Mouse (Mus musculus): ENCODE measurements at regions not wholly inside any gene's neighbourhood (a gene's known extent, or its start where the extent isn't known, plus 50 kb on each side); places are given as distances from the start of the nearest gene placed in this dataset.

DNA sequence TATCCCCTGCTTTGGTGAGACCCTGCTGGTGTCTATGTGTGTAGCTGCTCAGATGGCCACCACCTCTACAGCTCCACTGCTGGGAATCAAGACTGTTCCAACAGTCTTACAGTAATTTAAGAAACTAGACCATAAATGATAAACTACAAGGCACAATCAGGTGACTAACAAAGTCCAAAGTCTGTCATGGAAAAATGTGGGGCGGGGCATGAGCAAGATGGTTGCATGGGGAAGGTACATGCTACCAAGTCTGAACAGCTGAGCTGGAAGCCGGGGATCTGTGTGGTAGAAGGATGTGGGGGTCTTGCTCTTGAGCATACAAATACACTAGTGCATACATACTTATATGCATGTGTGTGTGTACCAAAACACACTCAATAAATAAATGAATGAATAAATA lies 278.8 kb upstream of the Sox2 start:
- Histone ChIP-seq H3K4me2 (replicated peaks; ENCODE audit: low read depth) (no peak overlapping the region), H3K36me3 (ENCODE audit: control insufficient read depth, insufficient read depth, low read length) (no peaks in the 10 kb centered on the region), H3K4me1 (replicated peaks; ENCODE audit: control insufficient read depth, insufficient read depth) (no peaks in the 10 kb centered on the region), H3K4me3 (ENCODE audit: low read depth, low read length) (no peak overlapping the region), H3K9me3 (ENCODE audit: control insufficient read depth, low read length) (no peaks in the 10 kb centered on the region), H3K9ac (ENCODE audit: low read length) (no peak overlapping the region), H3K27me3 (ENCODE audit: control insufficient read depth, insufficient read depth, low read length) (no peaks in the 10 kb centered on the region), H3K27ac (replicated peaks) (no peak overlapping the region)
- ATAC-seq (ENCODE audit: low FRiP score, low TSS enrichment) (no peak), DNase-seq (ENCODE audit: low spot score) (no peak)
- WGBS = 72% methylated on average over 2 of the region's 2 CpGs
- no peak for TF ChIP-seq CTCF (IDR thresholded peaks at IDR 0.05; ENCODE audit: low read depth)
- TF ChIP-seq EP300 (optimal IDR thresholded peaks at IDR 0.05) = no peak

- WGBS = 57% methylated on average over 9 of the region's 9 CpGs
These were observed 257.0 kb upstream of the Dnajc19 start for GRCm38 (mm10) chr3:34338100-34338499.

GRCm38 (mm10) chr3:34333555-34333954 lies 252.4 kb upstream of the Dnajc19 start:
- WGBS = 61% methylated on average over 4 of the region's 4 CpGs
- Histone ChIP-seq H3K4me2 (replicated peaks; ENCODE audit: low read depth) (no peak overlapping the region), H3K4me3 (ENCODE audit: low read depth, low read length) (no peak overlapping the region), H3K4me1 (replicated peaks; ENCODE audit: control insufficient read depth, insufficient read depth) (no peaks in the 10 kb centered on the region), H3K9ac (ENCODE audit: low read length) (no peak overlapping the region), H3K36me3 (ENCODE audit: control insufficient read depth, insufficient read depth, low read length) (no peaks in the 10 kb centered on the region), H3K27me3 (ENCODE audit: control insufficient read depth, insufficient read depth, low read length) (no peaks in the 10 kb centered on the region), H3K27ac (replicated peaks) (no peak overlapping the region), H3K9me3 (ENCODE audit: control insufficient read depth, low read length) (no peaks in the 10 kb centered on the region)
- DNase-seq (ENCODE audit: low spot score) = no peak
- no peak for TF ChIP-seq EP300 (optimal IDR thresholded peaks at IDR 0.05)
- TF ChIP-seq CTCF (IDR thresholded peaks at IDR 0.05; ENCODE audit: low read depth) = no peak
- ATAC-seq (ENCODE audit: low FRiP score, low TSS enrichment) = no peak

More at GRCm38 (mm10) chr3:34338100-34338499, 257.0 kb upstream of the Dnajc19 start:
- Histone ChIP-seq H3K9me3 (ENCODE audit: control insufficient read depth, low read length) (no peaks in the 10 kb centered on the region), H3K9ac (ENCODE audit: low read length) (no peak overlapping the region), H3K4me3 (ENCODE audit: low read depth, low read length) (no peak overlapping the region), H3K27me3 (ENCODE audit: control insufficient read depth, insufficient read depth, low read length) (no peaks in the 10 kb centered on the region), H3K27ac (replicated peaks) (no peak overlapping the region), H3K4me2 (replicated peaks; ENCODE audit: low read depth) (no peak overlapping the region), H3K36me3 (ENCODE audit: control insufficient read depth, insufficient read depth, low read length) (no peaks in the 10 kb centered on the region), H3K4me1 (replicated peaks; ENCODE audit: control insufficient read depth, insufficient read depth) (no peaks in the 10 kb centered on the region)
- ATAC-seq (ENCODE audit: low FRiP score, low TSS enrichment) (no peak), DNase-seq (ENCODE audit: low spot score) (no peak)
- TF ChIP-seq CTCF (IDR thresholded peaks at IDR 0.05; ENCODE audit: low read depth) (no peak), EP300 (optimal IDR thresholded peaks at IDR 0.05) (no peak)

DNA sequence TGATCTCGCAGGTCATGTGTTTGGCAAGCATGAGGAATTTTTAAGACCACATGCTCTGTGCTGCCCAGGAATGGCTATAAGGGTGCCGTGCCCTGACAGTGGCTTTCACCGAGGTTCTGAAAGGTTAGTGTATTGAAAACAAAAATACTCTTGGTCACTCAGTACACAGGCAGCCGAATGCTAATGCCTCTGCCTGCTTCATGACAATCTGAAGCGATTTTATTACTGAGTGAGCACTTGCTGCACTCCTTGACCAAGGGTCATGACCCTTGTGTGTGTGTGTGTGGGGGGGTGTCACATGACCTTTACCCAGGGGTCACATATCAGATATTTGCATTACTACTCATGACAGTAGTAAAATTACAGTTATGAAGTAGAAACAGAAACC lies 250.8 kb upstream of the Dnajc19 start:
- H3K9ac ChIP-seq (ENCODE audit: low read length) = no peak overlapping the region
- no peaks in the 10 kb centered on the region for H3K36me3 ChIP-seq (ENCODE audit: control insufficient read depth, insufficient read depth, low read length)
- H3K4me3 ChIP-seq (ENCODE audit: low read depth, low read length) = no peak overlapping the region
- WGBS = 38% methylated on average over 5 of the region's 5 CpGs
- DNase-seq (ENCODE audit: low spot score) = no peak
- H3K9me3 ChIP-seq (ENCODE audit: control insufficient read depth, low read length) = no peaks in the 10 kb centered on the region
- no peak for TF ChIP-seq CTCF (IDR thresholded peaks at IDR 0.05; ENCODE audit: low read depth)
- no peak for TF ChIP-seq EP300 (optimal IDR thresholded peaks at IDR 0.05)
- no peak overlapping the region for H3K4me2 ChIP-seq (replicated peaks; ENCODE audit: low read depth)
- H3K27ac ChIP-seq (replicated peaks) = no peak overlapping the region
- no peaks in the 10 kb centered on the region for H3K4me1 ChIP-seq (replicated peaks; ENCODE audit: control insufficient read depth, insufficient read depth)
- no peaks in the 10 kb centered on the region for H3K27me3 ChIP-seq (ENCODE audit: control insufficient read depth, insufficient read depth, low read length)
- no peak for ATAC-seq (ENCODE audit: low FRiP score, low TSS enrichment)

DNA sequence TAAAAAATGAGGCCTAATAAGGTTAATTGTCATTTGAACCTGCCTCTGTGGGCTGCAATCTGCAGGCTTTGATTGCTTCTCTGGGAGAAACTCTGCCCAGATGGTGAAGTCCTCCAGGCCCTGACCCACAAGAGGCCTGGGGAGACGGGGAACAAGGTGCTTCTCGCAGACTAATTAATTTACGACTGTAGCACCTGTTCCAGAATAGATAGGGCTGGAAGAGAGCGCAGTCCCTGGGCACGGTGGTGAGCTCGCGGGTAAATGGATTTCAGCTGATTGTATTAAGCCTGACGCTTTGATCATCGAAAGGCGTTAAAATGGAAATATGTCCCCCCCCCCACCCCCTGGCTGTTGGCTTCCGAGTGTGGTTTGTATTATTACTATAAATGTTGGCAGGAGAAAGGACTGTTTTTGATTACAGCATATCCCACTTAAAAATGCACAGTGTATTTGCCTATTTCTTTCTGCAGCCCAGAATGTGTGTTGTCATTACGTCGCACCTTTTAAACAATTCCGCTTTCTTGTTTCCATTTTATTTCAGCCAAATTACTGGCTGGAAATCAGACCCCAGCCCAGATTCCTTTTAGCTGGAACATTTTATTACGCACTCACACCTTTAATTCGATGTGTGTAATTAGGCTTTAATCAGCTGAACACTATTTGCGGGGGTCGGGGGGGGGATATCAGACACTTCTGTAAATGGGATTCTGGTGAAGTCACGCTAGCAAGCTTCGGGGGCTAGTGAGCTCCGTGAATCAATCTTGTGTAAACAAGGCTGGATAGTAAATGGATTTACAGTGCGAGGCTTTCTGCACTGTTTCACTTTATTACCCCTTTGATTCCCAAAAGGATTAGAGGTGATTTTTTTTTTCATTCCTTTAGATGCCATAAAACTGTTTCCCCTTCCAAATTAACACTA lies 250.1 kb upstream of the Dnajc19 start:
- Histone ChIP-seq H3K27me3 (ENCODE audit: control insufficient read depth, insufficient read depth, low read length) (no peaks in the 10 kb centered on the region), H3K36me3 (ENCODE audit: control insufficient read depth, insufficient read depth, low read length) (no peaks in the 10 kb centered on the region), H3K4me2 (replicated peaks; ENCODE audit: low read depth) (no peak overlapping the region), H3K27ac (replicated peaks) (no peak overlapping the region), H3K4me1 (replicated peaks; ENCODE audit: control insufficient read depth, insufficient read depth) (no peaks in the 10 kb centered on the region), H3K4me3 (ENCODE audit: low read depth, low read length) (no peak overlapping the region), H3K9ac (ENCODE audit: low read length) (no peak overlapping the region), H3K9me3 (ENCODE audit: control insufficient read depth, low read length) (no peaks in the 10 kb centered on the region)
- DNase-seq (ENCODE audit: low spot score) (no peak), ATAC-seq (ENCODE audit: low FRiP score, low TSS enrichment) (no peak)
- WGBS = 33% methylated on average over 22 of the region's 22 CpGs
- TF ChIP-seq EP300 (optimal IDR thresholded peaks at IDR 0.05) (no peak), CTCF (IDR thresholded peaks at IDR 0.05; ENCODE audit: low read depth) (no peak)

DNA sequence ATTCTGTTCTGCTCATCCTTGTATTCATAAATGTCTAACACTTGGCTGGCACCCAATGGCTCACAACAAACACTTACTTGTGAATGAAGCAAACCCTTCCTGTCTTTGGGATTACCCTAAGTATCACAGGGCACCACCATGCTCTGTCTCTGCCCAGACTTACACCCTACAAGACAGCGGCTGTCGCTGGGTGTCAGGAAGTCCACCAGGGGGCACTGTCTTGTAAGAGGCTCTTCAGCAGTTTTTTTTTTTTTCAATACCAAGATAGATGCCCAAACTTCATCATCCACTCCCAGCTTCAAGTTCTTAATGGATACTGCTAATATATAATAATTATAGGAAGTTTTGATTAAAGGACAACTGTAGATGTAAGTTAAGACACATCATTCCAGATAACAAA lies 247.7 kb upstream of the Dnajc19 start:
- Histone ChIP-seq H3K27ac (replicated peaks) (no peak overlapping the region), H3K4me3 (ENCODE audit: low read depth, low read length) (no peak overlapping the region), H3K27me3 (ENCODE audit: control insufficient read depth, insufficient read depth, low read length) (no peaks in the 10 kb centered on the region), H3K4me1 (replicated peaks; ENCODE audit: control insufficient read depth, insufficient read depth) (no peaks in the 10 kb centered on the region), H3K4me2 (replicated peaks; ENCODE audit: low read depth) (no peak overlapping the region), H3K36me3 (ENCODE audit: control insufficient read depth, insufficient read depth, low read length) (no peaks in the 10 kb centered on the region), H3K9me3 (ENCODE audit: control insufficient read depth, low read length) (no peaks in the 10 kb centered on the region), H3K9ac (ENCODE audit: low read length) (no peak overlapping the region)
- ATAC-seq (ENCODE audit: low FRiP score, low TSS enrichment) (no peak), DNase-seq (ENCODE audit: low spot score) (peak; percentile 57)
- 21% methylated on average over 2 of the region's 2 CpGs for WGBS
- TF ChIP-seq EP300 (optimal IDR thresholded peaks at IDR 0.05) (no peak), CTCF (IDR thresholded peaks at IDR 0.05; ENCODE audit: low read depth) (peak; percentile 67)

All from stomach, postnatal 0 days (tissue).